Mouse (Mus musculus) forebrain, embryonic 13.5 days (tissue): ENCODE results near the gene Tgfa. TPM values are rescaled to one million over a fixed set of nuclear protein-coding genes. Genes with fewer than 3 reads are reported as not detected.

Experiments
- ATAC-seq: fragments of 200-750 bp; cut with Nextera tagmentation; 2 replicates; pipeline ENCODE4 v1.8.0; 2017
- H3K27ac ChIP-seq: fragments of 300-500 bp; sonication (generic); 2 replicates; pipeline ENCODE4 v1.5.1; 2015; ENCODE audit warnings: inconsistent platforms, mild to moderate bottlenecking, moderate library complexity
- H3K27me3 ChIP-seq: fragments of 300-500 bp; sonication (generic); 2 replicates; pipeline ENCODE4 v1.6.1; 2015; ENCODE audit warnings: mild to moderate bottlenecking, inconsistent platforms
- H3K36me3 ChIP-seq: fragments of 300-500 bp; sonication (generic); 2 replicates; pipeline ENCODE4 v1.6.1; 2015; ENCODE audit warnings: mild to moderate bottlenecking, inconsistent platforms; ENCODE audit not compliant: poor library complexity, severe bottlenecking
- H3K4me1 ChIP-seq: fragments of 300-500 bp; sonication (generic); 2 replicates; pipeline ENCODE4 v1.6.1; 2015; ENCODE audit warnings: inconsistent platforms
- H3K4me2 ChIP-seq: fragments of 300-500 bp; sonication (generic); 2 replicates; pipeline ENCODE4 v1.6.1; 2015; ENCODE audit warnings: inconsistent platforms, mild to moderate bottlenecking, moderate library complexity
- H3K4me3 ChIP-seq: fragments of 300-500 bp; sonication (generic); 2 replicates; pipeline ENCODE4 v1.5.1; 2015; ENCODE audit warnings: mild to moderate bottlenecking, inconsistent platforms
- H3K9ac ChIP-seq: fragments of 300-500 bp; sonication (generic); 2 replicates; pipeline ENCODE4 v1.6.1; 2015; ENCODE audit warnings: mild to moderate bottlenecking, inconsistent platforms
- H3K9me3 ChIP-seq: fragments of 300-500 bp; sonication (generic); replicated peaks from 2 replicates; pipeline ENCODE4 v1.6.1; 2016; ENCODE audit warnings: inconsistent platforms
- whole genome bisulfite sequencing: fragments of 180-500 bp; shearing (Covaris S2); methylation state at CpG from one replicate; pipeline ENCODE4 v1.1.7; 2015; 5-methylcytosine and 5-hydroxymethylcytosine counted together
- polyA plus RNA-seq: library from polyadenylated mRNA; unstranded; fragments of >200 nt; fragmentation: Nextera tagmentation; extraction: Ambion mirVana; gene quantifications from 2 replicates; pipeline ENCODE4 v1.2.1, GENCODE M21; 2015

The Tgfa gene
- polyA plus RNA-seq, 1 experiment from 2014 or later = 3.5 TPM

DNA sequence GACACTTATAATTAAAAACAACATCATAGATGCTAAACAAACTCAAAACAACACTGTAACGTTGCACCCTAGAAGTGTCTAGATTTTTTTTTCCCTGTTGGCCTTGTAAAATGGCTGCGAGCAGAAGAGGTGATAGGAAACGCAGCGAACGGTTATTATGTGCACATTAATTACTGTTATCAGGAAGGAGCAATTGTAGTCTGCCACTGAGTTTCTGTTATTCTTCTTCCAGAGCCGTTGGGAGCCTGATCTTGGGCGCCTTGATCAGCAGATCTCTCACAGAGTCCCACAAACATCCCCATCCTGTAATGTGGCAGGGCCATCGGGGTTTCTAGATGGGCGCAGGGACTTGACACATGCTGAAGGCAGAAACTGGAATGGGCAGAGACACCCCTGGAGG, 28.6 kb upstream of the Tgfa start:
- Histone ChIP-seq H3K9ac (no peak overlapping the region), H3K27me3 (no peaks in the 10 kb centered on the region), H3K9me3 (no peaks in the 10 kb centered on the region), H3K4me2 (no peak overlapping the region), H3K4me1 (no peaks in the 10 kb centered on the region), H3K27ac (no peak overlapping the region), H3K4me3 (no peak overlapping the region), H3K36me3 (no peaks in the 10 kb centered on the region)
- ATAC-seq = no peak
- WGBS = 84% methylated on average over 9 of the region's 9 CpGs

GRCm38 (mm10) chr6:86167851-86168250, 27.2 kb upstream of the Tgfa start:
- no peak overlapping the region for H3K27ac ChIP-seq
- H3K36me3 ChIP-seq = no peaks in the 10 kb centered on the region
- H3K4me2 ChIP-seq = no peak overlapping the region
- no peak for ATAC-seq
- H3K4me1 ChIP-seq = no peaks in the 10 kb centered on the region
- no peak overlapping the region for H3K4me3 ChIP-seq
- H3K27me3 ChIP-seq = no peaks in the 10 kb centered on the region
- H3K9me3 ChIP-seq = no peaks in the 10 kb centered on the region
- H3K9ac ChIP-seq = no peak overlapping the region
- 74% methylated on average over 5 of the region's 5 CpGs for WGBS

DNA sequence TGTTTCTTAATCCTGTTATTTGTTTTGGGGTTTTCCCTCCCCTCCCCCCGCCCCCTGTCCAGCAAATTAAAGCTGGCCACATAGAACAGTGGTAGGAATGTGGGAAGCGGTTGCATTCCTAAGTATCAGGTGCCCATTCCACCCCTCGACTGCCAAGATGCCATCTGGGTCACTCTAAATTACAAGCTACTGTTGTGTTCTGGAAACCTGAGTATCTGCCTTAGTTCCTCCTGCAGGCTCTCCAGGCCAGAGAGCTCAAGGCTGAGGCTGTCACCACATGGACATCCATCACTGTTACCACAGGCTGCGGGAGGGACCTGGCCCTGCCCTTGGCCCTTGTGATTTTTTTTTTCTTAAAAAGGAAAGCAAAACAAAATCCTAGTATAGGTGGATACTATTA, 25.9 kb upstream of the Tgfa start:
- Histone ChIP-seq H3K36me3 (no peaks in the 10 kb centered on the region), H3K27ac (no peak overlapping the region), H3K9me3 (no peaks in the 10 kb centered on the region), H3K4me1 (no peaks in the 10 kb centered on the region), H3K27me3 (no peaks in the 10 kb centered on the region), H3K4me2 (no peak overlapping the region), H3K4me3 (no peak overlapping the region), H3K9ac (no peak overlapping the region)
- ATAC-seq = no peak
- 69% methylated on average over 4 of the region's 4 CpGs for WGBS

- Histone ChIP-seq H3K4me2 (no peak overlapping the region), H3K36me3 (no peaks in the 10 kb centered on the region), H3K9me3 (no peaks in the 10 kb centered on the region), H3K27me3 (no peaks in the 10 kb centered on the region), H3K4me1 (no peaks in the 10 kb centered on the region), H3K9ac (no peak overlapping the region), H3K4me3 (no peak overlapping the region), H3K27ac (no peak overlapping the region)
- 85% methylated on average over 5 of the region's 5 CpGs for WGBS
- no peak for ATAC-seq
Measured at GRCm38 (mm10) chr6:86176236-86176635, 18.8 kb upstream of the Tgfa start.

DNA sequence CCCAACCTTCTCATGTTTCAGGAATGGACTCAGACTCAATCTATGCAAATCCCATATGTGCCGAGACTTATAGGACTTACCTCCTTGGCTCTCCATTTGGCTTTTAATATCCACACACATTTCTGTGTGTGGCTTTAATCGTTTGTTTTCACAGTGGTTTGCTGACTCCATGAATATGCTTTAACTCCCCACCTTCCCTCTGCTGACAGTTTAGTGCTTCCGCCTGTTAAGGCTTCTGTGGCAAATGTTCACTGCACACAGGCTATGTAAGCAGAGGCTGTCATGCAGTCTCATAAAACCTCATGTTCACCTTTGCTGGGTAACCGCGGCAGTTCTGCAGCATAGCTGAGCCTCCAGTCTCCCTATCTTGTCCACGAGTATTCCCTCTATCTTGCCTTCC, 18.3 kb upstream of the Tgfa start:
- no peaks in the 10 kb centered on the region for H3K36me3 ChIP-seq
- no peaks in the 10 kb centered on the region for H3K27me3 ChIP-seq
- no peaks in the 10 kb centered on the region for H3K9me3 ChIP-seq
- no peak overlapping the region for H3K27ac ChIP-seq
- H3K4me3 ChIP-seq = no peak overlapping the region
- no peaks in the 10 kb centered on the region for H3K4me1 ChIP-seq
- no peak overlapping the region for H3K9ac ChIP-seq
- ATAC-seq = no peak
- 82% methylated on average over 6 of the region's 6 CpGs for WGBS
- no peak overlapping the region for H3K4me2 ChIP-seq

DNA sequence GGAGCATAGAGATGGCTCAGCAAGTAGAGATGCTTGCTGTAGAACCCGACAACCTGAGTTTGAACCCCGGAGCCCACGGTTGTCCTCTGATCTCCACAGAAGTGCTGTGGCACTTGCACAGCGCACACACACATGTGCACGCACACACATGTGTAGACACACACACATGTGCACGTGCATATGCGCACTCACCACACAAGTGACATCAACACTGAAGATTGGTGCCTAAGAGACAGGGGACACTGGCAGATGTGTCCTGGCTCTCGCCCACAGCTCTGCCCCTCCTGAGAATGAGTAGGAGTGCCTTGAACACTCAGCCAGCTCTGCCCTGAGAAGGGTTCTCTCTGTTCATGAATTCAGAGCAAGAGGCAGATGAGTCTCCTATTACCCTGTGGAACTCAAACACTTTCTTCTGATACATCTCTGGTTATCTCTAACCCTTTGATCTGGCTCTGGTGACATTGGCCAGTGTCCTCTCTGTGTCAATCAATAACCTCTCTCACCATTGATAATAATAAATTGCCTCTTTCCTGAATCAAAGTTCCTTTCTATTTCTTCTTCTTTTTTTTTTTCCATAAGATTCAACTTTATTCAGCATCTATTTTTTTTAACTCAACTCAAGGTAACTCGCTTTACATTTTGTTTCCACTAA, 17.6 kb upstream of the Tgfa start:
- H3K27ac ChIP-seq = no peak overlapping the region
- H3K9me3 ChIP-seq = no peaks in the 10 kb centered on the region
- no peak overlapping the region for H3K4me3 ChIP-seq
- no peak overlapping the region for H3K9ac ChIP-seq
- no peak overlapping the region for H3K4me2 ChIP-seq
- WGBS = 94% methylated on average over 9 of the region's 9 CpGs
- H3K4me1 ChIP-seq = no peaks in the 10 kb centered on the region
- H3K36me3 ChIP-seq = no peaks in the 10 kb centered on the region
- ATAC-seq = no peak
- H3K27me3 ChIP-seq = no peaks in the 10 kb centered on the region

- no peak overlapping the region for H3K4me3 ChIP-seq
- H3K9me3 ChIP-seq = no peaks in the 10 kb centered on the region
- H3K27me3 ChIP-seq = no peaks in the 10 kb centered on the region
- no peak overlapping the region for H3K27ac ChIP-seq
- no peak overlapping the region for H3K4me2 ChIP-seq
- no peaks in the 10 kb centered on the region for H3K4me1 ChIP-seq
- no peaks in the 10 kb centered on the region for H3K36me3 ChIP-seq
- no peak for ATAC-seq
- no peak overlapping the region for H3K9ac ChIP-seq
- 60% methylated on average over 2 of the region's 2 CpGs for WGBS
Measured at GRCm38 (mm10) chr6:86180617-86181016, 14.4 kb upstream of the Tgfa start.

DNA sequence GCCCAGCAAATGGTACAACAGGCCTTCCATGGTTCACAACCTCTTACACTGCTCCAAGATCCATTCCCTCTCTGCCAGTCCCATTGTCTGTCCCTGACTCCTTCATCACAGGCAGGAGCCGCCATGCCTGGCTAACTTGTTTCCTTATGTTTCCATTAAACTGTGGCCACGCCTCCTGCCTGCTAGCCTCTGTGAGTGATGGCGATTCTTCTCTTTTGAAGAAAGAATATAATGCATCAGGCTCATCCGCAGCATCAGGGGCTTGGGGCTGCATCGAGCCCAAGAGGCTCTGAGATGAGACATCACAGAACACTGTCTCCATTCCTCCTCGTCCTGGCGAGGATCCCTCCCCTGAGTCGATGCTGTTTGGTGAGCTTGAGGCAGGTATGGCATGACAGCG, 13.0 kb upstream of the Tgfa start:
- Histone ChIP-seq H3K27ac (no peak overlapping the region), H3K9me3 (no peaks in the 10 kb centered on the region), H3K36me3 (no peaks in the 10 kb centered on the region), H3K4me3 (no peak overlapping the region), H3K4me1 (no peaks in the 10 kb centered on the region), H3K9ac (no peak overlapping the region), H3K27me3 (no peaks in the 10 kb centered on the region), H3K4me2 (no peak overlapping the region)
- ATAC-seq = no peak
- WGBS = 69% methylated on average over 9 of the region's 9 CpGs

- no peak overlapping the region for H3K4me3 ChIP-seq
- no peak overlapping the region for H3K27ac ChIP-seq
- ATAC-seq = no peak
- no peaks in the 10 kb centered on the region for H3K27me3 ChIP-seq
- no peak overlapping the region for H3K9ac ChIP-seq
- no peaks in the 10 kb centered on the region for H3K9me3 ChIP-seq
- no peaks in the 10 kb centered on the region for H3K4me1 ChIP-seq
- no peaks in the 10 kb centered on the region for H3K36me3 ChIP-seq
- WGBS = 88% methylated on average over 5 of the region's 5 CpGs
- H3K4me2 ChIP-seq = no peak overlapping the region
Measured at GRCm38 (mm10) chr6:86182626-86183025, 12.4 kb upstream of the Tgfa start.

GRCm38 (mm10) chr6:86186106-86186955, 8.7 kb upstream of the Tgfa start:
- no peaks in the 10 kb centered on the region for H3K4me1 ChIP-seq
- no peak overlapping the region for H3K4me2 ChIP-seq
- no peak overlapping the region for H3K4me3 ChIP-seq
- no peaks in the 10 kb centered on the region for H3K9me3 ChIP-seq
- no peak for ATAC-seq
- H3K9ac ChIP-seq = no peak overlapping the region
- H3K36me3 ChIP-seq = no peaks in the 10 kb centered on the region
- H3K27ac ChIP-seq = no peak overlapping the region
- 52% methylated on average over 14 of the region's 14 CpGs for WGBS
- H3K27me3 ChIP-seq = 0 out of 2 replicates have a peak, but pooled peaks cover under 1% of the 10 kb centered on the region

DNA sequence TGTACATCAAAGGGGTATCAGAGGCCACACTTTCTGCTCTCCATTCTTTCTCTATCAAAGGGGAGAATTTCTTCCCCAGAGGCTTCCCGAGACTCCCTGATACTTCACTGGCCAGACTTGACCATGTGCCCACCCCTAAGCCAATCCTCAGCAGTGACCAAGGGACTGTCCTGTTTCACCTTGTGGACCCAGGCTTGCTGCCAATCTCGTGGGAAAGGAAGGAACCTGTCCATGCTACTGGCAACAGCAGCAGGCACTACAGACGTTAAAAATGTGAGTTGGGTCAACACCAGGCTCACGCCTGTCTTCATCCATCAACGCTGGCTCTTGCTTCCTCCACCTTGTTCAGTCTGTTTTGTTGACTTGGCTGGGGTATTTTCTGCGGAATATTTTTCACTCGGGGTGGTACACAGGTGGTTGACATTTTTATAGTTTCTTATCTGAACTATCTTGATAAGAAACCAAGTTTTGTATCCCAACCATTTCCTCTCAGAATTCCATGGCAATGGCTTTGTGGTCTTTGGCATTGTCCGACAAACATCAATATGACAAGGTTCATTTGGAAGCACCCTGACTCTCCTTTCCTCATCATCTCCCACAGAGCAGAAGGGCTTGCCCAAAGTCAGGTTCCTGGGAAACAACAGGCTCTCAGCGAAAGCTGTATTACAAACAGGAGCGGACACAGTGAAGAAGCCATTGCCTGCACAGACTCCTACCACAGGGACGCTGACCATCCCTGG, 6.1 kb upstream of the Tgfa start:
- no peak for ATAC-seq
- Histone ChIP-seq H3K4me1 (no peaks in the 10 kb centered on the region), H3K4me3 (no peak overlapping the region), H3K36me3 (no peaks in the 10 kb centered on the region), H3K9ac (no peak overlapping the region), H3K27ac (no peak overlapping the region), H3K4me2 (no peak overlapping the region), H3K9me3 (no peaks in the 10 kb centered on the region), H3K27me3 (0 out of 2 replicates have a peak, but pooled peaks cover 10% of the 10 kb centered on the region)
- WGBS = 86% methylated on average over 11 of the region's 11 CpGs

DNA sequence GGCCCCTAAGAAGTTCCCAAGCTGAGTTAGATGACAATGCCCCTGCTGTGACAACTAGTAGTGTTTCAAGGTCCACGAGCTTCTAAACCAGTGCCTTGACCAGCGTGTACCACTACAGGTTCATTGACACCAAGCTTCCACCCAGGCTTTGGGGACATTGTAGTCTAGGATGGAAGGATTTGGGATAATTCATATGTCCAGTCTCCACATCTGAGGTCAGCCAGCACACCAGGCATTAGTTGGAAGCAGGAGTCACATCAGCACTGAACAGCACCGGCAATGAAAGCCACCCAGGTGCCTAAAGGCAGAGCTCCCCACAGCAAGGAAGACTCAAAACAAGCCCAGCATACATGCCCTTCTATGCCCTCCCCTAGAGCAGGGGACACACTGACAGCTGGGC, 4.4 kb upstream of the Tgfa start:
- WGBS = 93% methylated on average over 3 of the region's 3 CpGs
- Histone ChIP-seq H3K4me3 (no peak overlapping the region), H3K36me3 (no peaks in the 10 kb centered on the region), H3K4me2 (no peak overlapping the region), H3K9me3 (no peaks in the 10 kb centered on the region), H3K9ac (no peak overlapping the region), H3K4me1 (peaks cover 8% of the 10 kb centered on the region; the same call in 1 of the 2 replicates), H3K27me3 (peaks cover 24% of the 10 kb centered on the region), H3K27ac (no peak overlapping the region)
- ATAC-seq = no peak
